Mouse (Mus musculus): ENCODE results near the gene Rab3a.

The Rab3a gene

GRCm38 (mm10) chr8:70738211-70738610, 16.3 kb upstream of the Rab3a start:
- intact Hi-C loops (cut with DNase I): no loop called here

GRCm38 (mm10) chr8:70741661-70742060, 12.8 kb upstream of the Rab3a start:
- intact Hi-C loops (cut with DNase I): no loop called here

- intact Hi-C loops (cut with DNase I): no loop called here
Observed at GRCm38 (mm10) chr8:70742176-70742575, 12.3 kb upstream of the Rab3a start.

- intact Hi-C loops (cut with DNase I): no loop called here
Observed at GRCm38 (mm10) chr8:70742981-70743655, 11.4 kb upstream of the Rab3a start.

- intact Hi-C loops (cut with DNase I): no loop called here
Observed at GRCm38 (mm10) chr8:70743656-70744590, 10.6 kb upstream of the Rab3a start.

- intact Hi-C loops (cut with DNase I): no loop called here
Observed at GRCm38 (mm10) chr8:70744806-70745205, 9.7 kb upstream of the Rab3a start.

- intact Hi-C loops (cut with DNase I): no loop called here
Observed at GRCm38 (mm10) chr8:70745691-70746220, 8.7 kb upstream of the Rab3a start.

- intact Hi-C loops (cut with DNase I): no loop called here
Observed at GRCm38 (mm10) chr8:70746676-70747075, 7.8 kb upstream of the Rab3a start.

GRCm38 (mm10) chr8:70747211-70747890, 7.1 kb upstream of the Rab3a start:
- intact Hi-C loops (cut with DNase I): no loop called here

- intact Hi-C loops (cut with DNase I): no loop called here
Observed at GRCm38 (mm10) chr8:70748246-70749096, 6.0 kb upstream of the Rab3a start.

GRCm38 (mm10) chr8:70749097-70749674, 5.3 kb upstream of the Rab3a start:
- intact Hi-C loops (cut with DNase I): no loop called here

GRCm38 (mm10) chr8:70750128-70750680, 4.3 kb upstream of the Rab3a start:
- intact Hi-C loops (cut with DNase I): no loop called here

- intact Hi-C loops (cut with DNase I): loop anchor here (2.0 kb wide), 1 partner anchor 31 kb away; no protein-coding TSS in a partner anchor
Observed at GRCm38 (mm10) chr8:70752000-70752764, 2.3 kb upstream of the Rab3a start.

GRCm38 (mm10) chr8:70753151-70753550, 1.3 kb upstream of the Rab3a start:
- intact Hi-C loops (cut with DNase I): loop anchor here (2.0 kb wide), 1 partner anchor 32 kb away; no protein-coding TSS in a partner anchor

GRCm38 (mm10) chr8:70754871-70755660, 587 bp downstream of the Rab3a start:
- intact Hi-C loops (cut with DNase I): no loop called here

- intact Hi-C loops (cut with DNase I): no loop called here
Observed at GRCm38 (mm10) chr8:70755661-70756475, 1.4 kb downstream of the Rab3a start.

- intact Hi-C loops (cut with DNase I): no loop called here
Observed at GRCm38 (mm10) chr8:70756476-70757040, 2.1 kb downstream of the Rab3a start.

Data from adrenal gland (tissue).